Mouse (Mus musculus): Measurements from ENCODE around the gene Dkk2.

DNA sequence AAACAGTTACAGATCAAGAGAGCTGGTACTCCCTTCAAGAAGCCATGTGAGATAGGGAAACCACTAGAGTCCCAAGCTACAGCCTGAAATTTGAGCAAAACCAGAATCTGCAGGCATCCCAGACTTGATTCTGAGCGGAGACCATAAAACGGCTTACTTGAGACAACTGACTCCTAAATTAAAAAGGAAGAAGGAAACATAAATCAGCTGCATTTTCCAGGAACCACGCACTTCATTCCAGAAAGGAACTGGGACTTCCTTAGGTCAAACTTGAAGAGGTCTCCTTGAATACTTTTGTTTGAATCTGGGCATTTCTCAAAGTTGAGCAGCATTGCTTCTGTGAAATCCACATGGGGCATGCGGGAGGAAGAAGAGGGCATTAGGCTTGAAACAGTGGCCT, 55.9 kb downstream of the Dkk2 start:
- no peak for TF ChIP-seq CTCF (IDR thresholded peaks at IDR 0.05; ENCODE audit: low read depth)
- TF ChIP-seq EP300 (optimal IDR thresholded peaks at IDR 0.05) = no peak
